Mouse (Mus musculus) ES-E14 (cell line): ENCODE measurements at regions not wholly inside any gene's neighbourhood (a gene's known extent, or its start where the extent isn't known, plus 50 kb on each side); places are given as distances from the start of the nearest gene placed in this dataset.

Experiments used
- CHD2 ChIP-seq: IDR thresholded peaks from 2 replicates; pipeline ENCODE4 v1.6.1; 2014; ENCODE audit warnings: mild to moderate bottlenecking, low read depth, low read length, inconsistent platforms
- HCFC1 ChIP-seq: IDR thresholded peaks from 2 replicates; pipeline ENCODE4 v1.6.1; 2012; ENCODE audit warnings: low read length, inconsistent platforms, borderline replicate concordance; ENCODE audit not compliant: insufficient read depth
- MAFK ChIP-seq: IDR thresholded peaks from 2 replicates; pipeline ENCODE4 v1.6.1; 2014; ENCODE audit warnings: mild to moderate bottlenecking, low read depth, low read length, inconsistent platforms; ENCODE audit not compliant: insufficient read depth
- ZC3H11A ChIP-seq: IDR thresholded peaks from 2 replicates; pipeline ENCODE4 v1.6.1; 2012; ENCODE audit warnings: low read depth, mild to moderate bottlenecking, inconsistent platforms, low read length, borderline replicate concordance
- ZNF384 ChIP-seq: IDR thresholded peaks from 2 replicates; pipeline ENCODE4 v1.6.1; 2012; ENCODE audit warnings: low read depth, low read length, inconsistent platforms

DNA sequence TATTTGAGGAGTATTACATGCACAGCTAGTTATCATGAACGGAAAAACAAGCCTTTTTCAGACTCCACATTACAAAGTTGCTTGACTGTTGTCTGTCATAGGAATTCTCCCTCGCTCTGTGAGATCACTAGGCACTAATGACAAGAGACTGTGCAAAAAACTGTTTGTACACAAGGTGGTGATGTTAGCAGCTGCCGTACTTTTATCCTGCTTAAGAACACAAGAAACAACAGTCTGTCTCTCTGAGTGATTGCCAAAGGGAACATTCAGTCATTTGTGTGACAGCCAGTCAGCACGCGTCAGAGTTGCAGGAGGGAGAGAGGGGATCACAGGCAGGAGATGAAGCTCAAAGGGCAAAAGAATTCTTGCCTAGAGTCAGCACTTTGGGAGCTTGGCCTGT is 141.0 kb upstream of the Sox2 start:
- TF ChIP-seq HCFC1 (no peak), MAFK (no peak), ZC3H11A (no peak), ZNF384 (no peak), CHD2 (no peak)
